Mouse (Mus musculus) left cerebral cortex, adult 18-20 months (tissue): ENCODE results near the gene Olfr45. TPM values are rescaled to one million over a fixed set of nuclear protein-coding genes. Genes with fewer than 3 reads are reported as not detected.
"Not testable (repeated sequence)": the region's sequence is repeated elsewhere in the genome, so short reads cannot be mapped to it uniquely, and the experiment has no call there.

Source experiments
- DNase-seq, 2 experiments: peaks; one replicate each; pipeline ENCODE4 v3.0.0; 2021 to 2022; ENCODE audit warnings: low spot score in 2 of 2, mixed read lengths in 1 of 2
- long read RNA-seq, 2 experiments: library from polyadenylated mRNA; stranded (forward); transcript quantifications; one replicate each; pipeline ENCODE4 v2.0.0; 2021
- total RNA-seq, 2 experiments: library from RNA; stranded (reverse); gene quantifications; 2 replicates each; pipeline ENCODE4 v1.2.3; 2021

Gene Olfr45
- total RNA-seq = not detected
- long read RNA-seq, experiment 1 = 0 reads
- long read RNA-seq, experiment 2 = 0 reads

- no peak for DNase-seq
Measured at GRCm38 (mm10) chr7:140681651-140682050, at the start of gene Olfr45. Olfr45 (plus strand) TSS chr7:140681951.

DNA sequence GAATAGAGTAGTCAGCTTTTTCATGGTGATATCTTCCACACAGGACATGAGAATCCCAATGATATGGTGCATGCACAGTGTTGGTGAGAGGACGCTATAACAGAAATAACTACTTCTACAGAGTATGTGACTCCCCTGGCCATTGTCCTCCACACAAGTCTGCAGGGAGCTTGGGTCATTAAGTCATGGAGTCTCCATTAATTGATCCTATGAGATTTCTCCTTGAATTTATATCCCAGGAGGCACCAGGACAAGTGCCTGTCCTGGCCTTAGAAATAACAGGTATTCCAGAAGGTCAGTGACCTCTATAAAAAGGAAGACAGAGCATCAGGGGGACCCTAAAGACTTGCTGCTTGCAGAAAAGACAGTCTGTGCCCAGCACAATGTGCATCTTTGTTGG, 35.6 kb upstream of the Olfr45 start, which contains the start of gene Olfr53:
Gene Olfr53 (plus strand): TSS at position 301 of the 400 bp plus-strand sequence.
- no peak for DNase-seq

GRCm38 (mm10) chr7:140659630-140660029, 22.1 kb upstream of the Olfr45 start, which contains the start of gene Olfr539:
Olfr539 (plus strand) TSS chr7:140659930.
- DNase-seq = no peak

- DNase-seq = not testable (repeated sequence)
Measured at GRCm38 (mm10) chr7:140670693-140671092, 11.1 kb upstream of the Olfr45 start.

DNA sequence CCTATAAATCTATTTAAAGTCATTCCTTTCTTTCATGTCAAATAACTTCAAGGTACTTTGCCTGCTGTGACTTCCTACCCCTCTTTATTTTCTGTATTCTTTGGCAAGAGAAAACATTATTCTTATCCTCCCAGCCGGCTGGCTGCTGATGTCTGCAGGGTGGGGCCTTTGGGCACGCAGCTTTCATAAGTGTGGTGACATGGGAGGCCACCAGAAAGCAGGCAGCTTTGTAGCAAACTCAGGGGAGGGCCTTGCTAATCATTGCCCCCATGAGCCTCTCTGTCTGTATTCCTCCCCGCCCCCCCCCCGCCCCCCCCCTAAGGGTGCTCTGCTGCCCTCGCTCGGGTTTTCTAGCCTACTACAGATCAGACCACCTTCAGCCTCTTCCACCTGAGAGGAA, 5.9 kb upstream of the Olfr45 start:
- DNase-seq = no peak

DNA sequence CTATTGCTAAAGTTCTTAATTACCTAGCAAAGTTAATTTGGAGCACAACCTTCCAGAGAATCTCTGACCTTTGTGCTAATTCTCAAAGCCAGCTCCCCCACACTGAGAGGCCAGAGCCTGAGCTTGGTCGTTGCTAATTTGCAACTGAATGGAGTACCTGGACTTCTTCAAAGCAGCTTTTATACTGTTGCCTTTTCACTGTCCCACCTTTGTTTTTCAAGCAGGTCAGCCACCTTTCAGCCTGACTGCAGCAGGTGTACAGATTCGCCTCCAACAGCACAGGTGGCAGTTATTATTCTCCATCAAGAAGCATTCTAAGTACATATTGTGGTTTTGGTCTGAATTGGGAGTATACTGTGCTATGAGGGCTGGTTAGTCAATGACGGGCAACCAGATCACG, 2.2 kb upstream of the Olfr45 start:
- not testable (repeated sequence) for DNase-seq

GRCm38 (mm10) chr7:140696967-140697366, 15.2 kb downstream of the Olfr45 start, which contains the start of gene Olfr541:
Olfr541 (plus strand) TSS chr7:140697267.
- no peak for DNase-seq

DNA sequence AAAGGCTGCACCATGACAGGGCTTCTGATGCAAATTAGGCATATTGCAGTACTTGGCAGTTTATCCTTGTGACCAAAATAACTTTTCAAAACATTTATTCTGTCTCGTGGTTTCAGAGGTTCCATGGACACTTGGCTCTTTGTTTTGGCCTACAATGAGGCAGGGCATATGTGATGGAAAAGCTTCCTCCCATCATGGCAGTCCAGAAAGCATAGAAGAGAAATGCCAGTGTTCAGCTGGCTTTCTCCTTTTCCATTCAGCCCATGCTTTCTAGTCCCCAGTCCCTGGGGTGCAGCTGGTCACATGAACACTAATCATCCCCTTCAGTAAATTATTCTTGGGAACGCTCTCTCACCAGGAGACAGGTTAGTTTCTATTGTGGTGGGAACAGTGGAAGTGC, 24.6 kb downstream of the Olfr45 start:
- DNase-seq = no peak

GRCm38 (mm10) chr7:140707536-140708284, 26.0 kb downstream of the Olfr45 start:
- no peak for DNase-seq

DNA sequence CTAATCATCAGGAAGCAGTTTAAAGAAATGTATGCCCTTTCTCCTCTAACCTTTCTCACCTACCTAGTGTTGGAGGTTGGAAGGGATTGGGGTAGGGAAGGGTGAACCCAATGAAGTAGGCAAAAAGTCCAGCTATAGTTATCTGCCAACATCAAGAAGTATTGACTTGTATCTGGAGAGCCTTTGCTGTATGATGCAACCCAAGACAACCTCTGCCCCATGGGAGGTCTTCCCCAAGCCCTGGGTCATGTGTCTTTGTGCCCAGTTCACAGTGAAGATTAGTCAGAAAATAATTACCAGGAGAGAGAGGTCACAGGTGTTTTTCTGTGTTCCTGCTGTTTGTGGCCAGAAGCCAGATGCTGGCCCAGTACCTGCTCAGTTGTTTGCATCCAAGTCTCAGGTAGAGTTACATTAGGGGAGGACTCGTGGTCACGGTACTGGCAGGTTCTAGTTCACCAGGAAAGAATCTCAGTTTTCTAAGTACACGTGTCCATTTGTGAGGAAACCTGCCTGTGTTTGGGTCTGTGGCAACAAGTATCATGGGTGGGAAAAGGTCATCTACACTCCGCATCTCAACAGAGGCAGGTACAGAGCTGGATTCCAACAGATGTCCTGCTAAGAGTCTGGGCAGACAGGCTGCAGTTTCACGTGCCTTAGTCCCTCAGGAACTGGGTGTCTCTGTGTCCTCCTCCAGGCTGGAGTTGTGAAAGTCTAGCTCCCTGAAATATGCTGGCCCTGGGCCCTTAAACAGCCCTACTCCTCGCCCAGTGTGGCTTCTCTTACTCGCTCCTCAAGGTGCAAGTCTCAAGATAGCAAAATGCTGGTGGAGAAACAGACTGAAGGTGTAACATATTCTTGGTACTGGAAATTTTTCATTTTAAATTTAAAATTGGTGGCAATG, 35.7 kb downstream of the Olfr45 start:
- DNase-seq = peak; percentile 18 to 33

DNA sequence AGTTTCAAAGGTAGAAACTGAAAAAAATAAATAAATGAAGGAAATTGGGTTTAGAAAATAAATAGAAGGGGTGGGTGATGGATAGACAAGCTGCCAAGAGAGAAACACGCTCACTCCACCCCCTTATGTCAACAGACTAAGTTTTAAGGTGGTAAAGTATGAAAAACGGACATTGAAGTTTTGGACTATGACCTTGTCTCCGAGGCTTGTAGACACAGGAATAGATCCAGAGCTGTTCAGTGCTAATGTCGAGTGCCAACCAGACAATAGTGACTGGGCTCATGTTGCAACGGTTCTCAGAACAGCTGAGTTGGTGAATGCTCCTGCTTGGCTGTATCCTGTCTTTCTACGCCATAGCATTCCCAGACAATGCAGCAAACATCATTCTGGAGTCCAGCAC, 39.3 kb downstream of the Olfr45 start:
- DNase-seq = no peak

DNA sequence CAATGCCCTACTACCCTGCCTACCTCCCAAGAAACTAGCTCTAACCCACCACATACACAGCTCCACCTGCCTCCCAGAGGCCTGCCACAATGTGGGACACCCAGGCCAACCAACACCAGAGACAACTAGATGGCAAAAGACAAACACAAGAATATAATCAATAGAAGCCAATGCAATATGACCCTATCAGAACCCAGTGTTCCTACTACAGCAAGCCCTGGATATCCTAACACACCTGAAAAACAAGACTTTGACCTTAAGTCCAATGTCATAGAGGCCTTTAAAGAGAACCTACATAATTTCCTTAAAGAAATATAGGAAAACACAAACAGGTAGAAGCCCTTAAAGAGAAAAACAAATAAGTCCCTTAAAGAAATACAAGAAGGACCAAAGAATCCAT, 43.8 kb downstream of the Olfr45 start:
- no peak for DNase-seq

DNA sequence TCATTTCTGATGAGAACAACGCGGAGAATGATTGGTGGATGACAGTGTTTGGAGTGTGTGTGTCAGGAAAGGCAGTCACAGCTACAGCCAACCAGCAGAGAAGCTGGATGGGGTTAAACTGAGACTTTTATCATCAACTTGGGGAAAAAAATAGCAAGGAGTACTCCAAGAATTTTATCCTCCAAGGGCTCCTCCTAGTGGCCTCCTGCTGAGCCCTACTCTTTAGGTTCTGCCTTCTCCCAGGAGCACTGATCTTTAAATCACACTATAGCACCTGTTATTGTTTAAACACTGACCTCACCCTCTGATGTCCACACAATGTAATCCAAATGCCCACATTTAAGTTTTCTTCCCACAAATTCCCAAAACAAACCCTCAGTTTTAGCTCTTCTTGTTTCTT, 51.4 kb downstream of the Olfr45 start:
- peak; percentile 14 to 29 for DNase-seq

Other genes with a start within 250 kb of the Olfr45 start
- not detected for gene Olfr533, start 218.6 kb upstream of the Olfr45 start, total RNA-seq
- not detected for gene Olfr535, start 197.7 kb upstream of the Olfr45 start, total RNA-seq
- gene Olfr536, start 174.6 kb upstream of the Olfr45 start, total RNA-seq = not detected
- gene Olfr538, start 114.1 kb upstream of the Olfr45 start, total RNA-seq = not detected
- under 1 TPM; 0.05 to 0.07 TPM for gene Olfr46, start 80.7 kb upstream of the Olfr45 start, total RNA-seq
- not detected for gene Olfr61, start 53.0 kb upstream of the Olfr45 start, total RNA-seq
- gene Olfr53, start 35.5 kb upstream of the Olfr45 start, total RNA-seq = not detected
- gene Olfr539, start 22.0 kb upstream of the Olfr45 start, total RNA-seq = under 1 TPM; 0.05 to 0.07 TPM
- not detected for gene Olfr541, start 15.3 kb downstream of the Olfr45 start, total RNA-seq
- gene Cyp2e1, start 81.8 kb downstream of the Olfr45 start, total RNA-seq = under 1 TPM in 1 of 2 experiments, not detected in 1; 0.33 TPM
- gene Syce1, start 105.9 kb downstream of the Olfr45 start, total RNA-seq = under 1 TPM in 1 of 2 experiments, not detected in 1; 0.77 TPM
- 10 to 100 TPM; 23.3 to 29.6 TPM for gene Zfp941, start 140.2 kb downstream of the Olfr45 start, total RNA-seq
- gene Urah, start 153.1 kb downstream of the Olfr45 start, total RNA-seq = 1 to 10 TPM; 3.3 to 5.0 TPM
- not detected for gene Scgb1c1, start 163.6 kb downstream of the Olfr45 start, total RNA-seq
- gene Odf3, start 165.9 kb downstream of the Olfr45 start, total RNA-seq = not detected
- gene Gm45785, start 174.4 kb downstream of the Olfr45 start, total RNA-seq = 1 to 10 TPM; 1.2 to 1.7 TPM
- gene Ric8a, start 175.0 kb downstream of the Olfr45 start, total RNA-seq = 10 to 100 TPM; 70.2 to 75.0 TPM
- 10 to 100 TPM; 23.1 to 24.5 TPM for gene Bet1l, start 175.6 kb downstream of the Olfr45 start, total RNA-seq
- gene Psmd13, start 200.0 kb downstream of the Olfr45 start, total RNA-seq = 100 to 1,000 TPM; 110 to 114 TPM
- gene Sirt3, start 200.4 kb downstream of the Olfr45 start, total RNA-seq = 10 to 100 TPM; 78.0 to 80.3 TPM
- gene Cox8b, start 218.5 kb downstream of the Olfr45 start, total RNA-seq = 1 to 10 TPM; 1.6 to 1.7 TPM
- under 1 TPM; 0.47 to 0.51 TPM for gene Nlrp6, start 239.0 kb downstream of the Olfr45 start, total RNA-seq